Mouse (Mus musculus): ENCODE results near the gene Adcy2. TPM values are rescaled to one million over a fixed set of nuclear protein-coding genes. Genes with fewer than 3 reads are reported as not detected.

Gene Adcy2
- polyA plus RNA-seq, 1 experiment from 2014 or later: 15.2 TPM

DNA sequence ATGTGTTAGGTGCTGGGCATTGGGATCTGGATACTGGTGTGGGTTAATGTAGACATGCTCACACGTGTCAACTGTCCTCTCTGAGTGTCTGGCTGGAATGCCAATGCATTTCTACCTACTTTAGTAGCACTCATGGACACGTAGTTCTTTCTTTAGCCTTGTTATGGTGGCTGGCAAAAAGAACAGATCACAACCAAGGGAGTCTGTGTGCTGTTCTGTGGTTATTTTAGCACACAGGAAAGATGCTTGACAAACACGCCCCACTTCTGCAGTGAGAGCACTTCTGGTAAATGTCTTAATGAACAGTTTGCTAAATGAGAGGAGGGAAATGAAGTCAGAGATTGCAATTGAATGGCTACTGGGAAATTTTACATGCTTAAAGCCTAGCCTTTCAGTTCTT, 151.1 kb downstream of the Adcy2 start:
- no peaks in the 10 kb centered on the region for H3K9me3 ChIP-seq
- H3K4me3 ChIP-seq: no peak overlapping the region
- no peaks in the 10 kb centered on the region for H3K36me3 ChIP-seq
- 86% methylated on average over 3 of the region's 3 CpGs for WGBS
- no peaks in the 10 kb centered on the region for H3K27me3 ChIP-seq
- H3K4me1 ChIP-seq (replicated peaks): no peaks in the 10 kb centered on the region
- H3K9ac ChIP-seq: no peak overlapping the region
- H3K27ac ChIP-seq (replicated peaks): no peak overlapping the region
- no peak for ATAC-seq (ENCODE audit: low read depth)
- no peak overlapping the region for H3K4me2 ChIP-seq

DNA sequence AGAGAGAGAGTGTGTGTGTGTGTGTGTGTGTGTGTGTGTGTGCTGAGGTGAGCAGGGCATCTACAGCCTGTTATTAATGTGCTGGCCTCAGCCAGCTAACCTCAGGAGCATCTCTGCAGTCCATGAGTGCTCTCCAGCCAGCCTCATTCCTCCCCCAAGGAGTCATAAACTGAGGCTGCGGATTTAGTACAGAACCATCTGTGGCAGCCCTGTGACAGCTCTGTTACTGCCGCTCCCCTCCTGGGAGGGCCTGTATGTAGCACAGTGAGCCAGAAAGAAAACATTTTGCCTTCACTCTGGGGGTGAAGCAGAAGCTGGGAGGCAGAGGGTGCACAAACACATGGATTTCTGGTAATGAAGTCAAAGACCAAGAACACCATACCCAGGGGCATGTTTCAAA, 159.8 kb downstream of the Adcy2 start:
- peaks cover 12% of the 10 kb centered on the region for H3K4me1 ChIP-seq (replicated peaks)
- 3% methylated on average over 2 of the region's 2 CpGs for WGBS
- H3K27me3 ChIP-seq: no peaks in the 10 kb centered on the region
- no peak overlapping the region for H3K4me2 ChIP-seq
- no peak overlapping the region for H3K9ac ChIP-seq
- no peak overlapping the region for H3K4me3 ChIP-seq
- no peaks in the 10 kb centered on the region for H3K36me3 ChIP-seq
- H3K9me3 ChIP-seq: no peaks in the 10 kb centered on the region
- ATAC-seq (ENCODE audit: low read depth): peak; percentile 84
- H3K27ac ChIP-seq (replicated peaks): peak overlapping the region; percentile 23; the same call in 1 of the 2 replicates

DNA sequence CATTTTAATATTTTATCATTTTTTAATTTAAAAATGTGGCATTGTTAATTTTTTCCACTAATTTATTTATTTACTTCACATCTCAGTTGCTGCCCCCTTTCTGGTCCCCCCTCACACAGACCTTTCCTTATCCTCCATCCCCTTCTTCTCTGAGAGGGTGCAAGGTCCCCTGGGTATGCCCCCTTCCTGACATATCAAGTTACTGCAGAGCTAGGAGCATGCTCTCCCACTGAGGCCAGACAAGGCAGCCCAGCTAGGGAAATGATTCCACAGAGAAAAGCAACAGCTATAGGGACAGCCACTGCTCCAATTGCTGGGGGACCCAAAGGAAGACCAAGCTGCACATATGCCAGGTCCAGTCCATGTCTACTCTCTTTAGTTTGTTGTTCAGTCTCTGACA, 163.2 kb downstream of the Adcy2 start:
- Histone ChIP-seq H3K4me3 (no peak overlapping the region), H3K4me1 (replicated peaks) (peaks cover 12% of the 10 kb centered on the region), H3K9me3 (no peaks in the 10 kb centered on the region), H3K27ac (replicated peaks) (no peak overlapping the region), H3K4me2 (no peak overlapping the region), H3K27me3 (no peaks in the 10 kb centered on the region), H3K9ac (no peak overlapping the region), H3K36me3 (no peaks in the 10 kb centered on the region)
- no peak for ATAC-seq (ENCODE audit: low read depth)

DNA sequence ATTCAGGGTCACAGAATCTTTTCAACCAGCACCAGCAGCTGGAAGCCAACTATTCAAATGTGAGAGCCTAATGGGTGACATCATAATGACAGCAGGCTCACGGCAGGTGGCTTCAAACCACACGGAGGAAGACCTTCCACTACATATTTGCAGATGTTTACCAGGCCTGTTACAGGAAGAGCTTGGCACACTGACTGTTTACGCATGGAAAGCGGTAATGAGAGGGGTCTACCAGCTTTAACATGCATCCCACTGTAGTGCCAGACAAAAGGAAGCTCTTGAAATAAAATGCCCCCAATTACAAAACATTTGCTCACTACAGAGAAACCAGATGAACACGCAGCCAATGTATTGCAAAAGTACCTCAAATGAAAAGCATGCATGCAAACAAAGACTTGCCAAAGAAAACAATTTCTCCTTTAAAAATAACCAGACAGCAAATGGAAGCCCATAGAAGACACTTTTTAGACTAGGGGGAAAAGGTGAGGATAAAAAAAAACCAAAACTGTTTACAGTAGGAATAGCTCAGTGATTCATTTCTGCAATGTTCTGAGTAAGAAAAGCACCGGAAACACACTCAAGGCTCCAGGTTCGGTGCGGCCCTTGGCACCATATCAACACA, 163.8 kb downstream of the Adcy2 start:
- H3K9me3 ChIP-seq: no peaks in the 10 kb centered on the region
- no peak overlapping the region for H3K4me2 ChIP-seq
- H3K4me1 ChIP-seq (replicated peaks): peaks cover 12% of the 10 kb centered on the region
- H3K9ac ChIP-seq: no peak overlapping the region
- no peak for ATAC-seq (ENCODE audit: low read depth)
- H3K27ac ChIP-seq (replicated peaks): no peak overlapping the region
- H3K36me3 ChIP-seq: no peaks in the 10 kb centered on the region
- no peaks in the 10 kb centered on the region for H3K27me3 ChIP-seq
- no peak overlapping the region for H3K4me3 ChIP-seq
- 68% methylated on average over 8 of the region's 8 CpGs for WGBS

DNA sequence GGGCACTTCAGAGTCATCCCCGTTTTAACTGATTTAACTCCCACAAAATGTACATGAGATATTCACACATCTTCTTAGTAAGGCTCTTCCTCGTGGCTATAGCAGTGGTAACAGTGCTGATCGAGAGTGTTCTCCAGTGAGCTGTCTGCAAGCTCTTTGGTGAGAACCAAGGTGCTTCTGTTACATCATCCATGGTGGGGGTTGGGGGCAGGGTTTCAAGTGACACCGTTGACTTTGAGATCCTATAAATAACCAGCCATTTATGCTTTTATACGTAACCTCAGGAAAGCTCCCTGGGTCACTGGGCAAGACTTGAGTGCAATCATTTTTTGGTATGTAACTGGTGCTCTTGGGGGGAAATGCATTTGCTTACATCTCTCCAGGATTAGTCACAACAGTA, 167.2 kb downstream of the Adcy2 start:
- H3K9me3 ChIP-seq: 0 out of 2 replicates have a peak, but pooled peaks cover 3% of the 10 kb centered on the region
- no peak overlapping the region for H3K9ac ChIP-seq
- H3K4me1 ChIP-seq (replicated peaks): 0 out of 2 replicates have a peak, but pooled peaks cover 5% of the 10 kb centered on the region

DNA sequence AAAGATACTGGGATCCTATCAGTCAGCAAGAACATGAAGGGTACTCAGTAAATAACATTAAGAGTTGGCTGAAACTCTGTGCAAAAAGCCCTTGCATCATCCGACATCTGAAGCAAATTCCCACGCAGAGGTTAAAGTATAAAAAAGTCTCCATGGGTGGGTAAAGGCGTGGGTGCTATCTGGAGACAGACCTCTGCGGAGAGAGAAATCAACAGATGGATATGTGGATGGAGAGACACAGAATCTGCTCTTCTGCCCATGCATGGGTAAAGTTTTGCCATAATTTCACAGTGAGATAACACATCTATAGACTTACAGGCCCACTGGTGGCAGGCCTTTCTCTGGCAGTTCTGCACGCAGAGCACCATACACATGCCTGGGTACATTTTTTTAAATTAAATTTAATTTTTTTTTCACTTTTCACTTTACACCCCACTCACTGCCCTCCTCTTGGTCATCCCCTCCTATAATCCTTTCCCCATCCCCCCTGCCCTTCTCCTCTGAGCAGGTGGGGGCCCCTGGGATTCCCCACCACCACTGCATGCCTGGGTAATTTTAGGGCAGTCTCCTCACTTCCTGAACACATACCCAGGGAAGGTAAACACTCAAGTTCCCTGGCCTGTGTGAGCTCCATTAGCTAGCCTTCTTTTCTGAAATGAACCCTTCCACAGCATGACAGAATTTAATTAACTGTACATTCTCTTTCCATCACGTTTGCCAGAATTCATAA, 169.1 kb downstream of the Adcy2 start:
- Histone ChIP-seq H3K9ac (no peak overlapping the region), H3K4me3 (no peak overlapping the region), H3K27me3 (no peaks in the 10 kb centered on the region), H3K4me2 (no peak overlapping the region), H3K9me3 (0 out of 2 replicates have a peak, but pooled peaks cover 4% of the 10 kb centered on the region), H3K36me3 (no peaks in the 10 kb centered on the region), H3K4me1 (replicated peaks) (0 out of 2 replicates have a peak, but pooled peaks cover 1% of the 10 kb centered on the region), H3K27ac (replicated peaks) (no peak overlapping the region; the same call in 1 of the 2 replicates)
- no peak for ATAC-seq (ENCODE audit: low read depth)
- 83% methylated on average over 6 of the region's 6 CpGs for WGBS

More for the DNA sequence above, 167.2 kb downstream of the Adcy2 start:
- H3K36me3 ChIP-seq: no peaks in the 10 kb centered on the region
- no peak overlapping the region for H3K27ac ChIP-seq (replicated peaks)
- H3K4me2 ChIP-seq: no peak overlapping the region
- no peaks in the 10 kb centered on the region for H3K27me3 ChIP-seq
- 83% methylated on average over 5 of the region's 5 CpGs for WGBS
- no peak overlapping the region for H3K4me3 ChIP-seq
- no peak for ATAC-seq (ENCODE audit: low read depth)

DNA sequence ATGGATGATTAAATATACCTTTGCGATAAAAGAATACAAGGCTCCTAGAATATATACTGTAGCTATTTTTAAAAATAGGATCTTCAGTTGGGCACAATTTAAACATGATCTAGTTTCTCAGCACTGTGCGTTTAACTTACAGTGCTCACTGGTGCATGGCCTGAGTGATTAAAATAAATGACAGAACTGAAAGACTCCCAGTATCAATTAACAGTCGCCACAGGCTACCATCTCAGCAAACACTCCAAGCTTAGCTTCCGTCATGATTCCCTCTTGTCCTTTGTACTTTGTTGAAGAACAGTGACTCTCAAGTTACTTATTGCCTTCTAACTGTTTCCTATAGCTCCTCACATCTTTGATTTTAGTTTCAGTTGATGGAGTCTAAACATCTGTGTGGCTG, 170.9 kb downstream of the Adcy2 start:
- no peak overlapping the region for H3K27ac ChIP-seq (replicated peaks)
- H3K4me2 ChIP-seq: no peak overlapping the region
- no peaks in the 10 kb centered on the region for H3K4me1 ChIP-seq (replicated peaks)
- H3K9me3 ChIP-seq: 0 out of 2 replicates have a peak, but pooled peaks cover 4% of the 10 kb centered on the region
- no peak overlapping the region for H3K4me3 ChIP-seq
- WGBS: 69% methylated on average over 4 of the region's 4 CpGs
- no peak overlapping the region for H3K9ac ChIP-seq
- no peaks in the 10 kb centered on the region for H3K36me3 ChIP-seq
- no peak for ATAC-seq (ENCODE audit: low read depth)
- no peaks in the 10 kb centered on the region for H3K27me3 ChIP-seq

DNA sequence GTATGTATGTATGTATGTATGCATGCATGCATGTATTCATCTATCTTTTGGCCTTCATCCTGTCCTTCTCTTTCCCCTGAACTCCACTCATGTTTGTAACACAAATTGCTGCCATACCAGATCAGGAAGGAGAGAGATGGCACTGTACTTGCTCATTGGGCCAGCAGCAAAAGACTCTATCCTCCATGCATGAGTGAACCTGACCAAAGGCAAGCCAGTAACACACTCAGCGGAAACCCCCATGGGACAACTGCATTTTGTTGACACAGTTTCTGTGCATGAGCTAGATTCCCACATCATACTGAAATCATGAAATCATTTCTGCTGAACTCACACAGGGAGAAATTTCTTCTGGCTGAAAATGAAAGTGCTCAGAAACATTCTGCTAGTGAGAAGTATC, 172.9 kb downstream of the Adcy2 start:
- Histone ChIP-seq H3K9me3 (0 out of 2 replicates have a peak, but pooled peaks cover 4% of the 10 kb centered on the region), H3K9ac (no peak overlapping the region), H3K27ac (replicated peaks) (no peak overlapping the region), H3K4me1 (replicated peaks) (no peaks in the 10 kb centered on the region), H3K4me3 (no peak overlapping the region), H3K36me3 (no peaks in the 10 kb centered on the region), H3K27me3 (no peaks in the 10 kb centered on the region), H3K4me2 (no peak overlapping the region)
- no peak for ATAC-seq (ENCODE audit: low read depth)
- WGBS: 92% methylated on average over 1 of the region's 1 CpGs

DNA sequence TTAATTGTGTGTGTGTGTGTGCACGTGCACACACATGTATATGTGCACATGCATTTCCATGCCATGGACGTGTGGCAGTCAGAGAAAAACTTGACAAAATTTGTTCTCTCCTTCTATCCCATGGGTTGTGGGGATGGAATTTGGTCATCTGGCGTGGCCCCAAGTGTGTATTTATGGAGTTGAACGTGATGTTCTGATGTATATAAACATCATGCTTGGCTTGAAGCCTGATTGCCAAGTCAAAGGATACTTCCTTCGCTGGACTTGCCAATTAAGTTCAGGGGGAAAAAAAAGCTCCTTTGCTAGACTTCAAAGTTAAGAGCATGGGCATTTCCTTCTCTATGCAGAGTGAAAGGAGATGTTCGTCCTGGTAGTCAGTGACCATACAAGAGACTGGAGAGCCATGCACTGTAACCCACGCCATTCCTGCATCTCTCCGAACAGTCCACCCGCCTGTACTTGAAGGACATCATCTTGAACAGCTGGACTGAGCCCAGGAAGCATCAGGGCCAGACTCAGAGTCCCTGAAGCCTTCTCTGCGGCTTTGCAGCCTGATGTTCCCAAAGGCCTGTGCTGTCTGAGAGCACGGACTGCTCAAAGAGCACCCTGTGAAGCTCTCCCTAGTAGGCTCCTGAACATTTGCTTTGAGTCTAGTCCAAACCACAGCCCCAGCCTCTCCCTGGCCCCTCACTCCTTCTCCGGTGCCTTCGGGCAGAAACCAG, 178.3 kb downstream of the Adcy2 start:
- no peaks in the 10 kb centered on the region for H3K9me3 ChIP-seq
- no peak overlapping the region for H3K27ac ChIP-seq (replicated peaks)
- no peak for ATAC-seq (ENCODE audit: low read depth)
- H3K27me3 ChIP-seq: no peaks in the 10 kb centered on the region
- WGBS: 91% methylated on average over 13 of the region's 13 CpGs
- no peaks in the 10 kb centered on the region for H3K36me3 ChIP-seq
- H3K9ac ChIP-seq: no peak overlapping the region
- no peak overlapping the region for H3K4me2 ChIP-seq
- no peaks in the 10 kb centered on the region for H3K4me1 ChIP-seq (replicated peaks)
- H3K4me3 ChIP-seq: no peak overlapping the region

DNA sequence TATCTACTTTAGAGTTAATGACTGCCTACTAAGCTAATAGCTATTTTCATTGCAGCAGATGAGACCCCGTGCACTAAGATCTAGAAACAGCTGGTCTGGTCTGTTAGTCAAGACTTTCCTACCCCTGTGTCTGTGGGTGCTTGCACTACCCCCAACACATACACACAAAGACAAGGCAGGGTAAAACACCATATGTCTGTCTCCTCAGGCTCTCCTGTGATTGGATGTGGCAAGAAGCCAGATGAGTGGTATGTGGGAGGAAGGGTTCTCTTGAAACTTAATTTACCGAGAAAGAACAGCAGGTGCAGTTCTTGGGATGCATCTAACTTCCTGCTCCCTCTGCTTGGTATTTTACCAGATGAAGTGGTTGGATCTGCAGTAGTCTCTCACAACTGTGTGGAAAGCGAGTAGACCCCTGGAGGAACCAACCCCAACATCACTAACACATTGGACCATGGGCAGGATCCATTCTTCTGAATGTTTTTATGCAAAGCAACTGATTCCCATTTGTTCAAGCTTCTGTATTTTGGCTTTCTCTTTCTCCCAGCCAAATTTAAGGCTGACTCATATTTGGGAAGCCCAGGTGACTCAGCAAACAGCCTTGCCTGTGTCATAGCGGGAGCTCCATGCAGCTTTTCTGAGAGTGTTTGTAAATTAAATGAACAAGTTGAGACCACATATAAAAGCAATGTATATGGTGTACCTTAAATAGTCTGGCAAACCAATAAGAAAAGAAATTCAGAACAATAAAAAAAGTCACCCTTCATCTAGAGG, 183.4 kb downstream of the Adcy2 start:
- WGBS: 73% methylated on average over 4 of the region's 4 CpGs
- 0 out of 2 replicates have a peak, but pooled peaks have one; percentile 47 for ATAC-seq (ENCODE audit: low read depth)
- H3K27ac ChIP-seq (replicated peaks): no peak overlapping the region

DNA sequence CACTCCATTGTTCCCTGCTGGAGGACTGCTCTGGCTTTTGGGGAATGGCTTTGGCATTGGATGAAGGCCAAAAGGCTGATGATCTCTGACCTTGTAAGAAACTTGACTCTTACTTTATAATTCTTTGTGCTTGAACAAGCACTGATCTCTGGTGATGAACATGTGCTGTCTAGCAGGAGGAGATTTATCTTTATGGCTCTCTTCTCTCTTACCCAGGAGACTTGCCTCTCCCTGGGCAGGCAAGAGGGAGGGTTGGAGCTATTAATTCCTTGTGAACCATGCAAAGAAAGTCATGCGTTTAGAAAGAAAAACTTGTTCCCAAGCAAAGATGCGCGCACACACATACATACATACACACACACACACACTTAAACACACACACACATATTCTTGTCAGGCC, 188.2 kb downstream of the Adcy2 start:
- Histone ChIP-seq H3K9me3 (no peaks in the 10 kb centered on the region), H3K36me3 (no peaks in the 10 kb centered on the region), H3K27me3 (no peaks in the 10 kb centered on the region), H3K4me1 (replicated peaks) (no peaks in the 10 kb centered on the region), H3K27ac (replicated peaks) (no peak overlapping the region), H3K9ac (no peak overlapping the region), H3K4me3 (no peak overlapping the region), H3K4me2 (no peak overlapping the region)
- no peak for ATAC-seq (ENCODE audit: low read depth)
- WGBS: 85% methylated on average over 3 of the region's 3 CpGs

More for the DNA sequence above, 183.4 kb downstream of the Adcy2 start:
- no peaks in the 10 kb centered on the region for H3K27me3 ChIP-seq
- H3K36me3 ChIP-seq: no peaks in the 10 kb centered on the region
- no peaks in the 10 kb centered on the region for H3K4me1 ChIP-seq (replicated peaks)
- H3K4me3 ChIP-seq: no peak overlapping the region
- H3K9me3 ChIP-seq: no peaks in the 10 kb centered on the region
- no peak overlapping the region for H3K9ac ChIP-seq
- H3K4me2 ChIP-seq: no peak overlapping the region

DNA sequence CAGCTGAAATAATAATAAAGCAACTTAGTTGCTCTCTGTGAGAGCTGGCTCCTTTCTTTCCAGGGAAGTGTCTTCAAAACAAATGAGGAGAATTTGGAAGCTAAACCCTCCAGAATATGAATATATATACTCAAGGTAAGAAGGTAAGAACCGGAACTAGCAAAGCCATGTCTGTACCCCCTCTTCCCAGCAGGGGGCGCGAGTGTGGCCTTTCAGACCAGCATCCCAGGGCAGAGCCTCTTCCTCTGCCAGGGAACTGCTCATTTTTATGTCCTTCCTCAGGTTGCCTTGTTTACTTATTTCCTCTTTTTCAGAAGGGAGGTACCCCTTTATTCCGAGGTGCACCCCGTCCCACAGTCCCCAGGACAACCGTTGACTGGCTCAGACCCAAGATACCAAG, 199.6 kb downstream of the Adcy2 start:
- no peak overlapping the region for H3K27ac ChIP-seq (replicated peaks)
- no peak overlapping the region for H3K4me2 ChIP-seq
- no peak for ATAC-seq (ENCODE audit: low read depth)
- H3K4me3 ChIP-seq: no peak overlapping the region
- 60% methylated on average over 6 of the region's 6 CpGs for WGBS
- no peaks in the 10 kb centered on the region for H3K4me1 ChIP-seq (replicated peaks)
- H3K27me3 ChIP-seq: no peaks in the 10 kb centered on the region
- no peak overlapping the region for H3K9ac ChIP-seq
- no peaks in the 10 kb centered on the region for H3K9me3 ChIP-seq
- no peaks in the 10 kb centered on the region for H3K36me3 ChIP-seq

Data from neural tube, embryonic 13.5 days (tissue).